Mouse (Mus musculus): Measurements from ENCODE around the gene Tjp2. TPM values are rescaled to one million over a fixed set of nuclear protein-coding genes. Genes with fewer than 3 reads are reported as not detected.
A peak's percentile ranks its signal among the peaks of the same experiment; 100 is the strongest.

The Tjp2 gene
- polyA plus RNA-seq, 1 experiment from 2014 or later, result 11.6 TPM

GRCm38 (mm10) chr19:24137392-24137791 lies 87.4 kb downstream of the Tjp2 start:
- Histone ChIP-seq H3K27me3 (ENCODE audit: control insufficient read depth, insufficient read depth, low read depth, low read length) (no peaks in the 10 kb centered on the region), H3K36me3 (ENCODE audit: control insufficient read depth, insufficient read depth, low read length) (no peaks in the 10 kb centered on the region), H3K9ac (ENCODE audit: low read depth, low read length) (no peak overlapping the region), H3K27ac (ENCODE audit: low read length) (no peak overlapping the region), H3K4me3 (ENCODE audit: low read depth, low read length) (no peak overlapping the region), H3K9me3 (replicated peaks; ENCODE audit: control insufficient read depth, low read length, poor library complexity, severe bottlenecking) (no peaks in the 10 kb centered on the region), H3K4me1 (ENCODE audit: control insufficient read depth, insufficient read depth, low read length) (peaks cover 2% of the 10 kb centered on the region; the same call in 1 of the 2 replicates), H3K4me2 (ENCODE audit: low read length) (no peak overlapping the region)
- 82% methylated on average over 4 of the region's 4 CpGs for WGBS
- no peak for ATAC-seq

DNA sequence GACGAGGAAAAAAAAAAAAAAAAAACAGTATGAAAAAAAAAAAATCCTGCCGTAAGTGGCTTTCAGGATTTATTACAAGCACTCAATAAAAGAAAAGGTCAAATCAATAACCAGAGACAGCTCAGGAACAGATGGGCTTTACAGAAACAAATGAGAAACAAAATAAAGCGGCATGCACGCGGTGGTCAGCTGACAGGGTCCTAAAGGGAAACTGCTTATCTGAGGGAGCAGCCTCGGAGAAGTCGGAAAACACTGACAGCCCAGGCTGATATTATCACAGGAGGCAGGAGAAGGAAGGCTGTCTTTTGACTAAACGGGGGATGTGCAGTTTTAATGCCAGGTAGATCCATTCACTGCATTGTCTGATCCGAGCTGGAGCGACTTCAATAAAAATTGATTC lies 89.8 kb downstream of the Tjp2 start:
- no peak overlapping the region for H3K27ac ChIP-seq (ENCODE audit: low read length)
- peak overlapping the region; percentile 42 for H3K4me3 ChIP-seq (ENCODE audit: low read depth, low read length)
- WGBS, result 28% methylated on average over 10 of the region's 10 CpGs
- peak overlapping the region; percentile 59 for H3K9ac ChIP-seq (ENCODE audit: low read depth, low read length)
- H3K4me1 ChIP-seq (ENCODE audit: control insufficient read depth, insufficient read depth, low read length), result 0 out of 2 replicates have a peak, but pooled peaks cover 2% of the 10 kb centered on the region
- ATAC-seq, result peak; percentile 63; the same call in 1 of the 2 replicates
- no peaks in the 10 kb centered on the region; the same call in 1 of the 2 replicates for H3K9me3 ChIP-seq (replicated peaks; ENCODE audit: control insufficient read depth, low read length, poor library complexity, severe bottlenecking)
- no peaks in the 10 kb centered on the region for H3K27me3 ChIP-seq (ENCODE audit: control insufficient read depth, insufficient read depth, low read depth, low read length)
- peak overlapping the region; percentile 60 for H3K4me2 ChIP-seq (ENCODE audit: low read length)
- peaks cover 11% of the 10 kb centered on the region for H3K36me3 ChIP-seq (ENCODE audit: control insufficient read depth, insufficient read depth, low read length)

DNA sequence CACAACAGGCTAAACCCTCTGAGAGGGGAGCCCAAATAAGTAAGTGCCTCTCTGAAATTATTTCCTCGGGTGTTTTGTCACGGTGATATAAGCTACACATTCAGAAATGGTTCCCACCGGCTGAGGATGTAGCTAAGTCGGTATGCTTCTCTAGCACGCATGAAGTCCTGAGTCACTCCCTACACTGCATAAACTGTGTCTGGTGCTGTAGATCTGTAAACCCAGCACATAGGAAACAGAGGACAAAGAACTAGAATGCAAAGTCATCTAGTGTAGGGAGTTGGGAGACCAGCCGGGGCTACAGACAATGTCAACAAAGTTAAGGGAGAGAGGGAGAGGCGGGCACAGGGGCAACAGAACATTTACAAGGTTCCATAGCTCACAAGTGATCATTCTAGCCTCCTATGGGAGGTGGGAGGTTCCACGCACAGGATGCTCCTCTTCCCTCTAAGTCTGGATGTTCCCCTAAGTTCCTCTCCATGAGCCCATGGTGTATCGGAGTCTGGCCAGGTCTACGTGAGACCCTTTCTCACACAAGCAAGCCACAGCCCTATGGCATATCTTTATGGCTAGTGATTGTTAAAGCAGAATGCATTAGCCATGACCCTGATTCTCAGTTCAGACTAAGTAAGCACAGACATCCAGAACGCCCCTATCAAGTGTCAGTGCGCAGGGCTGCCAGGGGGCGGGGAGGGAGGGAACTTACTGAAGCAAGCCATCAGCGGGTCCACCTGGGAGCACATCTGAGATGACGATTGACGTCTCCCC lies 90.5 kb downstream of the Tjp2 start:
- Histone ChIP-seq H3K9me3 (replicated peaks; ENCODE audit: control insufficient read depth, low read length, poor library complexity, severe bottlenecking) (no peaks in the 10 kb centered on the region; the same call in 1 of the 2 replicates), H3K4me1 (ENCODE audit: control insufficient read depth, insufficient read depth, low read length) (0 out of 2 replicates have a peak, but pooled peaks cover 2% of the 10 kb centered on the region), H3K27ac (ENCODE audit: low read length) (peak overlapping the region; percentile 15; the same call in 1 of the 2 replicates), H3K9ac (ENCODE audit: low read depth, low read length) (peak overlapping the region; percentile 59), H3K4me3 (ENCODE audit: low read depth, low read length) (peak overlapping the region; percentile 42), H3K4me2 (ENCODE audit: low read length) (peak overlapping the region; percentile 60), H3K27me3 (ENCODE audit: control insufficient read depth, insufficient read depth, low read depth, low read length) (no peaks in the 10 kb centered on the region), H3K36me3 (ENCODE audit: control insufficient read depth, insufficient read depth, low read length) (peaks cover 13% of the 10 kb centered on the region)
- WGBS, result 75% methylated on average over 16 of the region's 16 CpGs
- ATAC-seq, result peak; percentile 63

DNA sequence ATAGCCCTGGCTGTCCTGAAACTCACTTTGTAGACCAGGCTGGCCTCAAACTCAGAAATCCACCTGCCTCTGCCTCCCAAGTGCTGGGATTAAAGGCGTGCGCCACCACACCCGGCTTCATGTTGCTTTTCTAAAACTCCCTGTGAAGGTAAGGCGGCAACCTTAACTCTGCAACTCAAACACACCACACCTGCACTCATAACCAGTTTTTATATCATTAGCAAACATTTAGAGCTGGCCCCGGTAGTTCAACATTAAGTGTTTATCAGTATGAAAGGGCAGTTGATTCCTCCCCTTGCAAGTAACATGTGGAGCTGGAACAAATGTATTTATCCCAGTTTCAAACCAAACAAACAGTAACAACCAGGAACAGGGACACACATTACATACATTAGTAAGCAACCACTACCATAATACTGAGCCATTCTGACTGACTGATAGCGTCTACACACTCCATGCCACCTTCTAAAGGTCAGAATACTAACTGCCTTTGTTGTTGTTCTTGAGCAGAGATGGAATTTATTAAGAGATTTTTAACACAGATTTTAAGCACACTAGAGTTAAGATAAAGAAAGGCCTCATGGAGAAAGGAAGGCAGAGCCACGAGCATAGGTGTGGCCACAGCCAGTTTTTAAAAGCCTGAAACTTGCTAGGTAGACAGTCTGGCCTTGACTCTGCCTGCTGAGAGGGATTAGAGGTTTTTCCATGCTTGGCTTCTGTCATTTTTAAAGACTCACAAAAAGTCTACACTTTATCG lies 101.1 kb downstream of the Tjp2 start:
- Histone ChIP-seq H3K4me2 (ENCODE audit: low read length) (no peak overlapping the region), H3K9ac (ENCODE audit: low read depth, low read length) (no peak overlapping the region), H3K4me1 (ENCODE audit: control insufficient read depth, insufficient read depth, low read length) (no peaks in the 10 kb centered on the region), H3K27ac (ENCODE audit: low read length) (no peak overlapping the region), H3K9me3 (replicated peaks; ENCODE audit: control insufficient read depth, low read length, poor library complexity, severe bottlenecking) (no peaks in the 10 kb centered on the region), H3K36me3 (ENCODE audit: control insufficient read depth, insufficient read depth, low read length) (peaks cover 4% of the 10 kb centered on the region; the same call in 1 of the 2 replicates), H3K27me3 (ENCODE audit: control insufficient read depth, insufficient read depth, low read depth, low read length) (no peaks in the 10 kb centered on the region), H3K4me3 (ENCODE audit: low read depth, low read length) (no peak overlapping the region)
- no peak for ATAC-seq
- 93% methylated on average over 8 of the region's 8 CpGs for WGBS

DNA sequence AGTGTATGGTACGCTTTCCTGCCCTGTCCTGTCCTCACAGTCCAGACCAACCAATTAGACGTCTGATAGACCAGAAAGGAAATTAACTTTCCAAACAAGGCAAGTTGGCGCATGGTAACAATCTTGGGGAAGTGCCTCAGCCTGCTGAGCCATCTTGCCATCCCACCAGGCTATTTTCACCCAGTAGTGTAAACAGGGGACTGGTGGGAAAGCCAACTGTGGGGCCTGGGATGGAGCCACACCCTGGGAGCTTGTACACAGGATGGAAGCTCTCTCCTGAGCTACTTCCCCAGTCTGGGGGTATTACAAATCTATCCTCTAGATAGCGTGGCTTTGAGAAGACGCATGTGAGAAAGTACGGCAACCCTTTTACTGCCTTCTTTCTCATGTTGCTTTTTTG lies 101.7 kb downstream of the Tjp2 start:
- 96% methylated on average over 6 of the region's 6 CpGs for WGBS
- no peak for ATAC-seq

GRCm38 (mm10) chr19:24122647-24123046 lies 102.2 kb downstream of the Tjp2 start:
- Histone ChIP-seq H3K9me3 (replicated peaks; ENCODE audit: control insufficient read depth, low read length, poor library complexity, severe bottlenecking) (no peaks in the 10 kb centered on the region), H3K4me2 (ENCODE audit: low read length) (no peak overlapping the region), H3K9ac (ENCODE audit: low read depth, low read length) (no peak overlapping the region), H3K4me1 (ENCODE audit: control insufficient read depth, insufficient read depth, low read length) (no peaks in the 10 kb centered on the region), H3K27me3 (ENCODE audit: control insufficient read depth, insufficient read depth, low read depth, low read length) (no peaks in the 10 kb centered on the region), H3K36me3 (ENCODE audit: control insufficient read depth, insufficient read depth, low read length) (no peaks in the 10 kb centered on the region; the same call in 1 of the 2 replicates), H3K27ac (ENCODE audit: low read length) (no peak overlapping the region), H3K4me3 (ENCODE audit: low read depth, low read length) (no peak overlapping the region)
- ATAC-seq, result no peak
- 96% methylated on average over 9 of the region's 9 CpGs for WGBS

More for the DNA sequence above, 101.7 kb downstream of the Tjp2 start:
- H3K4me2 ChIP-seq (ENCODE audit: low read length), result no peak overlapping the region
- H3K27ac ChIP-seq (ENCODE audit: low read length), result no peak overlapping the region
- H3K27me3 ChIP-seq (ENCODE audit: control insufficient read depth, insufficient read depth, low read depth, low read length), result no peaks in the 10 kb centered on the region
- H3K9me3 ChIP-seq (replicated peaks; ENCODE audit: control insufficient read depth, low read length, poor library complexity, severe bottlenecking), result no peaks in the 10 kb centered on the region
- no peak overlapping the region for H3K4me3 ChIP-seq (ENCODE audit: low read depth, low read length)
- H3K9ac ChIP-seq (ENCODE audit: low read depth, low read length), result no peak overlapping the region
- H3K4me1 ChIP-seq (ENCODE audit: control insufficient read depth, insufficient read depth, low read length), result no peaks in the 10 kb centered on the region
- H3K36me3 ChIP-seq (ENCODE audit: control insufficient read depth, insufficient read depth, low read length), result no peaks in the 10 kb centered on the region; the same call in 1 of the 2 replicates

DNA sequence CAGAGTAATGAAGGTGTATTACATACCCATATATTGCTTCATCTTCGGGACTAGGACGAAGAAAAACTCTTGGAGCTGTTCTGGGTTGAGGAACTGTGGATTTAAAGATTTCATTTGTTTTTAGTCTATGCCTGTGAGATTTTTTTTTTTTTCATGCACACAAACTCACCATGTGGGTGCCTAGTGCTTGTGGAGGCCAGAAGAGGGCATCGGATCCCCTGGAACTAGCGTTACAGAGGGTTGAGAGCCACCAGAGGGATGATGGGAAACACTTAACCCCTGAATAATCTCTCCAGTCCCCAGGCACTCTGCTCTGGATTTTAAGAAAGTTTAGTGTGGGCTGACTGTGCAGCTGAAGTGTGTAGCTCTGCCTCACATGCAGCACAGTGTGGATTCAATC lies 104.0 kb downstream of the Tjp2 start:
- Histone ChIP-seq H3K4me3 (ENCODE audit: low read depth, low read length) (no peak overlapping the region), H3K9me3 (replicated peaks; ENCODE audit: control insufficient read depth, low read length, poor library complexity, severe bottlenecking) (no peaks in the 10 kb centered on the region), H3K9ac (ENCODE audit: low read depth, low read length) (no peak overlapping the region), H3K27me3 (ENCODE audit: control insufficient read depth, insufficient read depth, low read depth, low read length) (no peaks in the 10 kb centered on the region), H3K4me1 (ENCODE audit: control insufficient read depth, insufficient read depth, low read length) (no peaks in the 10 kb centered on the region), H3K4me2 (ENCODE audit: low read length) (no peak overlapping the region), H3K27ac (ENCODE audit: low read length) (no peak overlapping the region), H3K36me3 (ENCODE audit: control insufficient read depth, insufficient read depth, low read length) (no peaks in the 10 kb centered on the region; the same call in 1 of the 2 replicates)
- 75% methylated on average over 4 of the region's 4 CpGs for WGBS
- no peak for ATAC-seq

DNA sequence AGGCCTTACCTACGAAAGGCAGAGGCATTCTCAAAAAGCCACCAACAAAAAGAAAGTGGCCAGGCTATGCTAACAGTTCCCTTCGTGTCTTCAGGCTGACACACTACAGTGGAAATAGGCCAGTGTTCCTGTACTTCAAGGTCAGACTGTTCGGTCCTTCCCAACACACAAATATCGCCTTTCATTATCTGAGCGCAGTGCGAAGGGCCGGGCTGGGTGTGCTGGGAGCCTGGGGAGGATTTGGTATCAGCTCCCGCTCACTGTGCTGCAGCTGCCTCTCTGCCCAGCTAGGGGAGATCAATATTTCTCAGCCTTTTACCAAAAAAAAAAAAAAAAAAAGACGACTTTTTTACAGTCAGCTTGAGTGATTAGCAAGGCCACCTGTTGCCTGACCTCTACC lies 106.1 kb downstream of the Tjp2 start:
- Histone ChIP-seq H3K27ac (ENCODE audit: low read length) (no peak overlapping the region), H3K36me3 (ENCODE audit: control insufficient read depth, insufficient read depth, low read length) (no peaks in the 10 kb centered on the region; the same call in 1 of the 2 replicates), H3K9me3 (replicated peaks; ENCODE audit: control insufficient read depth, low read length, poor library complexity, severe bottlenecking) (no peaks in the 10 kb centered on the region), H3K4me1 (ENCODE audit: control insufficient read depth, insufficient read depth, low read length) (no peaks in the 10 kb centered on the region), H3K4me2 (ENCODE audit: low read length) (no peak overlapping the region), H3K27me3 (ENCODE audit: control insufficient read depth, insufficient read depth, low read depth, low read length) (no peaks in the 10 kb centered on the region), H3K4me3 (ENCODE audit: low read depth, low read length) (no peak overlapping the region), H3K9ac (ENCODE audit: low read depth, low read length) (no peak overlapping the region)
- WGBS, result 85% methylated on average over 9 of the region's 9 CpGs
- no peak for ATAC-seq

DNA sequence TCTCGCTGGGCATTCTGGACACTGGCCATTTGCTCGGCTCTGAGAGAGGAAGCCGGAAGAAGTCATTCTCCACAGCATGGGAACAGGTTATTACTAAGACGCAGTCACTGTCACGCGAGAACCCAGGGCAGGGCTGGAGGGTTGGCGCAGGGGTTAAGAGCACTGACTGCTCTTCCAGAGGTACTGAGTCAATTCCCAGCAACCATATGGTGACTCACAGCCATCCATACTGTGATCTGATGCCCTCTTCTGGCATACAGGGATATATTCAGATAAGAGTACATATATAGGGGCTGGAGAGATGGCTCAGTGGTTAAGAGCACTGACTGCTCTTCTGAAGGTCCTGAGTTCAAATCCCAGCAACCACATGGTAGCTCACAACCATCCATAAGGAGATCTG lies 113.2 kb downstream of the Tjp2 start:
- Histone ChIP-seq H3K4me2 (ENCODE audit: low read length) (no peak overlapping the region), H3K9ac (ENCODE audit: low read depth, low read length) (no peak overlapping the region), H3K27ac (ENCODE audit: low read length) (no peak overlapping the region), H3K4me3 (ENCODE audit: low read depth, low read length) (no peak overlapping the region), H3K27me3 (ENCODE audit: control insufficient read depth, insufficient read depth, low read depth, low read length) (no peaks in the 10 kb centered on the region), H3K36me3 (ENCODE audit: control insufficient read depth, insufficient read depth, low read length) (0 out of 2 replicates have a peak, but pooled peaks cover 3% of the 10 kb centered on the region), H3K9me3 (replicated peaks; ENCODE audit: control insufficient read depth, low read length, poor library complexity, severe bottlenecking) (no peaks in the 10 kb centered on the region), H3K4me1 (ENCODE audit: control insufficient read depth, insufficient read depth, low read length) (no peaks in the 10 kb centered on the region)
- ATAC-seq, result no peak
- WGBS, result 94% methylated on average over 7 of the region's 7 CpGs

Data from midbrain, embryonic 16.5 days (tissue).